Mouse (Mus musculus) layer of hippocampus, adult 2 months (tissue): ENCODE results near the gene Zbtb44. TPM values are rescaled to one million over a fixed set of nuclear protein-coding genes. Genes with fewer than 3 reads are reported as not detected.
"Not testable (repeated sequence)": the region's sequence is repeated elsewhere in the genome, so short reads cannot be mapped to it uniquely, and the experiment has no call there.

Experiments used
- DNase-seq, 2 experiments: peaks; one replicate each; pipeline ENCODE4 v3.0.0; 2022; ENCODE audit warnings: low spot score in 2 of 2
- H3K27ac ChIP-seq: fragments of 200-600 bp; 2 replicates; pipeline ENCODE4 v1.8.1; 2022
- H3K4me3 ChIP-seq: fragments of 200-600 bp; 2 replicates; pipeline ENCODE4 v1.8.1; 2022; ENCODE audit warnings: mild to moderate bottlenecking
- CTCF ChIP-seq: fragments of 200-600 bp; conservative IDR thresholded peaks from 2 replicates; pipeline ENCODE4 v1.8.1; 2022; ENCODE audit warnings: antibody characterized with exemption, mild to moderate bottlenecking, moderate library complexity
- total RNA-seq, 2 experiments: library from RNA; stranded (reverse); gene quantifications; 2 replicates each; pipeline ENCODE4 v1.2.3; 2021

The Zbtb44 gene
- total RNA-seq, 2 experiments from 2014 or later = 39.5 to 41.6 TPM

- no peak for TF ChIP-seq CTCF
- no peak overlapping the region for H3K27ac ChIP-seq
- no peak overlapping the region for H3K4me3 ChIP-seq
- no peak for DNase-seq
Observed at GRCm38 (mm10) chr9:31018158-31018557, 12.3 kb upstream of the Zbtb44 start.

GRCm38 (mm10) chr9:31018705-31019104 lies 11.7 kb upstream of the Zbtb44 start:
- TF ChIP-seq CTCF = no peak
- no peak overlapping the region for H3K4me3 ChIP-seq
- H3K27ac ChIP-seq = no peak overlapping the region
- DNase-seq = no peak

GRCm38 (mm10) chr9:31028251-31028650 lies 2.2 kb upstream of the Zbtb44 start:
- Histone ChIP-seq H3K4me3 (no peak overlapping the region), H3K27ac (no peak overlapping the region)
- no peak for TF ChIP-seq CTCF
- no peak for DNase-seq

- peak overlapping the region; percentile 65 for H3K4me3 ChIP-seq
- H3K27ac ChIP-seq = peak overlapping the region; percentile 100
- DNase-seq = peak; percentile 95 to 96
- TF ChIP-seq CTCF = no peak
Observed at GRCm38 (mm10) chr9:31029751-31030511, 513 bp upstream of the Zbtb44 start.

GRCm38 (mm10) chr9:31031414-31031843 lies 985 bp downstream of the Zbtb44 start:
- peak overlapping the region; percentile 100 for H3K27ac ChIP-seq
- TF ChIP-seq CTCF = no peak

GRCm38 (mm10) chr9:31032546-31032945 lies 2.1 kb downstream of the Zbtb44 start:
- TF ChIP-seq CTCF = no peak
- Histone ChIP-seq H3K4me3 (no peak overlapping the region), H3K27ac (no peak overlapping the region)
- DNase-seq = no peak

More at GRCm38 (mm10) chr9:31031414-31031843, 985 bp downstream of the Zbtb44 start:
- no peak for DNase-seq
- H3K4me3 ChIP-seq = peak overlapping the region; percentile 65

GRCm38 (mm10) chr9:31050208-31050607 lies 19.8 kb downstream of the Zbtb44 start:
- TF ChIP-seq CTCF = no peak
- no peak overlapping the region for H3K27ac ChIP-seq
- DNase-seq = no peak
- no peak overlapping the region for H3K4me3 ChIP-seq

- DNase-seq, H3K27ac ChIP-seq, H3K4me3 ChIP-seq: not testable (repeated sequence)
Observed at GRCm38 (mm10) chr9:31051509-31051908, 21.1 kb downstream of the Zbtb44 start.

GRCm38 (mm10) chr9:31058723-31059122 lies 28.3 kb downstream of the Zbtb44 start:
- DNase-seq = no peak
- H3K4me3 ChIP-seq = no peak overlapping the region
- no peak overlapping the region for H3K27ac ChIP-seq
- TF ChIP-seq CTCF = no peak

- no peak overlapping the region for H3K4me3 ChIP-seq
- no peak for TF ChIP-seq CTCF
- DNase-seq = no peak
- H3K27ac ChIP-seq = no peak overlapping the region
Observed at GRCm38 (mm10) chr9:31070706-31071105, 40.3 kb downstream of the Zbtb44 start.

GRCm38 (mm10) chr9:31072256-31072655 lies 41.8 kb downstream of the Zbtb44 start:
- DNase-seq = no peak
- Histone ChIP-seq H3K27ac (no peak overlapping the region), H3K4me3 (no peak overlapping the region)
- no peak for TF ChIP-seq CTCF

GRCm38 (mm10) chr9:31073797-31074196 lies 43.4 kb downstream of the Zbtb44 start:
- no peak overlapping the region for H3K27ac ChIP-seq
- no peak overlapping the region for H3K4me3 ChIP-seq
- no peak for DNase-seq
- no peak for TF ChIP-seq CTCF

- H3K4me3 ChIP-seq = no peak overlapping the region
- TF ChIP-seq CTCF = no peak
- no peak overlapping the region for H3K27ac ChIP-seq
Observed at GRCm38 (mm10) chr9:31074836-31075235, 44.4 kb downstream of the Zbtb44 start.

GRCm38 (mm10) chr9:31080726-31081125 lies 50.3 kb downstream of the Zbtb44 start:
- no peak overlapping the region for H3K4me3 ChIP-seq
- DNase-seq = no peak
- no peak overlapping the region for H3K27ac ChIP-seq
- no peak for TF ChIP-seq CTCF

More at GRCm38 (mm10) chr9:31074836-31075235, 44.4 kb downstream of the Zbtb44 start:
- DNase-seq = no peak
